Mouse (Mus musculus) megakaryocyte-erythroid progenitor cell, adult 5-6 weeks (primary cell): ENCODE measurements around the gene Cmtm6. TPM values are rescaled to one million over a fixed set of nuclear protein-coding genes. Genes with fewer than 3 reads are reported as not detected.

Experiments
- ATAC-seq: replicated peaks from 2 replicates; pipeline ENCODE4 v1.8.0; 2016; ENCODE audit warnings: mild to moderate bottlenecking, inconsistent platforms; ENCODE audit not compliant: severe bottlenecking, poor library complexity, low FRiP score, low TSS enrichment
- total RNA-seq, 2 experiments: library from RNA; stranded (forward) in 1 of 2; stranded (reverse) in 1 of 2; fragments of 200-1000, 215-1000 nt in 1 of 2; fragments of >200 nt in 1 of 2; fragmentation: Nextera tagmentation in 1 of 2; gene quantifications; 2 replicates each; pipeline ENCODE4 v1.2.3; 2014 to 2017

The Cmtm6 gene
- total RNA-seq, 2 experiments from 2014 or later, result 22.7 to 38.9 TPM

- peak; percentile 43; the same call in 1 of the 2 replicates for ATAC-seq
Measured at GRCm38 (mm10) chr9:114763341-114763740, 32.4 kb downstream of the Cmtm6 start.

- ATAC-seq, result no peak
Measured at GRCm38 (mm10) chr9:114767030-114767429, 36.1 kb downstream of the Cmtm6 start.

GRCm38 (mm10) chr9:114767507-114767906 lies 36.6 kb downstream of the Cmtm6 start:
- ATAC-seq, result no peak

- ATAC-seq, result no peak
Measured at GRCm38 (mm10) chr9:114768066-114768465, 37.1 kb downstream of the Cmtm6 start.

GRCm38 (mm10) chr9:114770224-114770623 lies 39.3 kb downstream of the Cmtm6 start:
- no peak for ATAC-seq

GRCm38 (mm10) chr9:114771565-114771964 lies 40.6 kb downstream of the Cmtm6 start:
- no peak for ATAC-seq

GRCm38 (mm10) chr9:114774629-114775028 lies 43.7 kb downstream of the Cmtm6 start:
- ATAC-seq, result no peak

- peak; percentile 60 for ATAC-seq
Measured at GRCm38 (mm10) chr9:114775272-114775671, 44.4 kb downstream of the Cmtm6 start.

GRCm38 (mm10) chr9:114776361-114776760 lies 45.4 kb downstream of the Cmtm6 start:
- ATAC-seq, result no peak

GRCm38 (mm10) chr9:114777178-114778046 lies 46.5 kb downstream of the Cmtm6 start:
- ATAC-seq, result no peak

- ATAC-seq, result no peak
Measured at GRCm38 (mm10) chr9:114778047-114778390, 47.1 kb downstream of the Cmtm6 start.

GRCm38 (mm10) chr9:114778877-114779276 lies 48.0 kb downstream of the Cmtm6 start:
- ATAC-seq, result no peak

- ATAC-seq, result peak; percentile 29; the same call in 1 of the 2 replicates
Measured at GRCm38 (mm10) chr9:114779984-114780745, 49.2 kb downstream of the Cmtm6 start.

- peak; percentile 45 for ATAC-seq
Measured at GRCm38 (mm10) chr9:114780746-114781525, 50.0 kb downstream of the Cmtm6 start.

GRCm38 (mm10) chr9:114781526-114782212 lies 50.8 kb downstream of the Cmtm6 start, which contains the start of gene Cmtm7:
Cmtm7 (minus strand) TSS chr9:114781856.
- ATAC-seq, result peak; percentile 49

- no peak for ATAC-seq
Measured at GRCm38 (mm10) chr9:114785432-114786125, 54.7 kb downstream of the Cmtm6 start.

- no peak for ATAC-seq
Measured at GRCm38 (mm10) chr9:114787134-114787533, 56.2 kb downstream of the Cmtm6 start.

- ATAC-seq, result peak; percentile 35; the same call in 1 of the 2 replicates
Measured at GRCm38 (mm10) chr9:114787716-114788115, 56.8 kb downstream of the Cmtm6 start.

- ATAC-seq, result peak; percentile 48
Measured at GRCm38 (mm10) chr9:114788697-114789096, 57.8 kb downstream of the Cmtm6 start.
